Mouse (Mus musculus) adrenal gland (tissue): ENCODE data around the gene Hexim1.

Source experiments
- intact Hi-C: fragments of 180-260 bp; cut with DNase I; formaldehyde crosslinking; loops from one replicate; pipeline ENCODE4 v1.15.1; 2025

The Hexim1 gene

DNA sequence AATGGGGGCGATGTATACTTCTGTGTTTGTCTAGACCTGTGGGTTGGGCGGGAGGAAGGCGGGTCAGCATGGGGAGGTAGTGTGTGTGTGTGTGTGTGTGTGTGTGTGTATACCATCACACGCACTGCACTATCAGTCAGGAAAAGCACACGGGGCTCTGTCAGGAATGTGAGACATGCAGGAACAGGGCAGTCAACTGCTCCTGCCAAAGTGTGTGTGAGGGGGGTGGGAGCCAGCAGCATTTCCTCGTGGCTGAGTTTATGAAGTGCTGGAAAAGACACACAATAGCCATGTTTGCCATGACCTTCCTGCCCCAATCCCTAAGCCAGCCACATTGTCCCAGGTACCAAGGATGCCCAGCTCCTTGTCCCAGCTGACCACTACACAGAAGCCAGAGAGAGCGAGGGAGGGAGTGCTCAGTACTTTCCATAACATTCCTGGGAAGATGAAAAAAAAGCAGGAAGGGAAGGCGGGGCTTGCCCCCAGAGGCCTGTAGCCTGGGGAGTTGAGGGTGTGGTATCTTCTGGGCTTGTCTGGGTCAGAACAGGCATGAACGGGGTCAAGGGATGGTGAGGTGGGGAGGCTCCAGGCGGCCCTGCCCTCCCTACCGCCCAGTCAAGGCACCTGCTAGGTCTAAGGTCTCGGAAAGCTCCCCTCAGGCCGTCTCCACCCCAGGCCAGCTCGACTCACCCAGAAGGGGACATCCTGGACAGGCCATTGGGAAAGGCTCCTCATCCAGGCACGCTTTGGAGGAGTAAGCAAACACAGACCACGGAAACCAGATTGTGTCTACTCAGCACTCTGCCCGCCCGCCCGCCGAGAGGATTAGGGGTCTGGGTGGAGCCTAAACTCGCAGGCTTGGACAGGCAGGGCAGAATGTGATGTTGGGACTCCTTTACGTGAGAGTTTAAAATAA is 18.8 kb upstream of the Hexim1 start:
- intact Hi-C loops = no loop called here

DNA sequence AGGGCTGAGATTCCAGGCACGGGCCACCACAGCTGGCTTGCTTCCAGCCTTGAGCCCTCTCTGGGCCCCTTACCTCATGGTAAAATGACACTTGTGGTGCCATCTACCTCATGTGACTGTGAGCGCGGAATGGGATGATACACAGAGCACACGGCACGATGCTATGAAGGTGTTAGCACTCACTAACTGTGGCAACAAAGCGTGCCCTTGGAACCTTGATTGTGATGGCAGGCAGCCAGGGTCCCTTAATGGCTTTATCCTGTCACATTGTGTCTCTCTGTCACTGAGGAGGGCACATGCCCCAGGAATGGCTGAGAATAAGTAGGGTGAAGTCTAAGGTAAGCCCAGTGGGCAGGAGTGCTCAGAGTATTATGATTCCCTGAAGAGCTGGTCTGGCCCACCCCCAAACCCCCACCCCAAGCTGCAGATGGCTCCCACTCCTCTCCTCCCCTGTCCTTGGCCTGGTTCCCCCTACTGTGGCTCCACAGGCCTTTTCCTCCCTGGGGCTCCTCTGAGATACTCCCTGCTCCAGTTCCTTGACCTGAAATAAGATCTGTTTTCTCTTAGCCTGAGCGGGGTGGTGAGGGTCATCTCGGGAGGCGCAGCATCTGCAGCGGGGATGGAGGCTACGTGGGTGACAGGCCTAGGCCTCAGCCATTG is 17.4 kb upstream of the Hexim1 start:
- intact Hi-C loops = no loop called here

- intact Hi-C loops = no loop called here
These were observed 16.6 kb upstream of the Hexim1 start for GRCm38 (mm10) chr11:103099352-103099940.

GRCm38 (mm10) chr11:103100361-103100760 is 15.7 kb upstream of the Hexim1 start:
- intact Hi-C loops = loop anchor here (10.0 kb wide), 1 partner anchor 224 kb away; no protein-coding TSS in a partner anchor

GRCm38 (mm10) chr11:103101481-103101865 is 14.6 kb upstream of the Hexim1 start, which contains the start of the genes Plcd3 and Acbd4:
TSS of gene Plcd3 (minus strand) at chr11:103101658.
TSS of gene Acbd4 (plus strand) at chr11:103101682.
- intact Hi-C loops = loop anchor here (10.0 kb wide), 1 partner anchor 223 kb away; no protein-coding TSS in a partner anchor

- intact Hi-C loops = loop anchor here (2.0 to 10.0 kb wide), 2 partner anchors 57 to 223 kb away; no protein-coding TSS in a partner anchor
These were observed 14.0 kb upstream of the Hexim1 start for GRCm38 (mm10) chr11:103101866-103102501.

DNA sequence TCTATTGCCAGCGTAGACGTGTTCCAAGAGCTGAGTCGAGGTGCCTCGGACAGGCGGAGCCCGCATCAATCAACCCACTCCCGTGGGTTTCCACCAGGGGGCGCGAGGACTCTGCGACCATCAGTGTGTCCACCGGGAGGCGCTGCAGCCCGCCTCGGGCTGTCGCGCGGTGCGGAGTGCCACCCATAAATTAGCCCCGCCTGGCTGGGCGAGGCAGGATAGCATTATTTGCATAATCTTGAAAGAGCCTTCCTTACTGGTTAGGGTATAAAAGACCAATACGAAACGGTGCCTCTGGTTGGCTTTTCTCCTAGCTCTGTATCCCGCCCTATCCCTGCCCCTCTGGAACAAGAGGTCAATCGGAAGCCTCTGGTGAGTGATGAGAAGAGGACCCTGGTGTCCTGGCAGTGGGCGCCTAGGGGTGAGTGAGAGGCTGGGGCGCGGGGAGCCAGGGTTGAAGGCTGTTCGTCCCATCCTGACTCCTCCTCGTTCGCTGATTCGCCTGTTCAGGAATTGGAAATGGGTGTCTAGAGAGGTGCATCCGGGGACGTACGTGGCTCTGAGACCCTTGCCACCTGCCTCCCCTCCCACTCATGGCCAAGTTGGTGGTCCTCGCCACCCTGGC is 13.2 kb upstream of the Hexim1 start:
- intact Hi-C loops = loop anchor here (2.0 to 10.0 kb wide), 2 partner anchors 56 to 222 kb away; no protein-coding TSS in a partner anchor

DNA sequence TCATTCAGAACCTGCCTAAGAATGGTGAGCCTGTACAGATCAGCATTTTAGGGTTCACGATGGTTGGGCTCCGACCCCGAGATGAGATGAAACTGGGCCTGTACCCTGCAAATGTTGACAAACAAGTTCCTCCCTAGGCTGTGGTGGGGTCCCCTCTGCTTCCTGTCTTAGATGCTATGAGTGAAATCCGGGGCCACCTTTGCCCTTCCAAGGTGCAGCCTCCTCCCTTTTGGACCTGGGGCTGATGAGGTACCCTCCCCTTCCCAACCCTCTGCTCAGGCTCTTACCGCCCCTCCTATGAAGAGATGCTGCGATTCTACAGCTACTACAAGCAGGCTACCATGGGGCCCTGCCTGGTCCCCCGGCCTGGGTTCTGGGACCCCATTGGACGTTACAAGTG is 12.4 kb upstream of the Hexim1 start:
- intact Hi-C loops = loop anchor here (2.0 to 10.0 kb wide), 2 partner anchors 55 to 221 kb away; no protein-coding TSS in a partner anchor

DNA sequence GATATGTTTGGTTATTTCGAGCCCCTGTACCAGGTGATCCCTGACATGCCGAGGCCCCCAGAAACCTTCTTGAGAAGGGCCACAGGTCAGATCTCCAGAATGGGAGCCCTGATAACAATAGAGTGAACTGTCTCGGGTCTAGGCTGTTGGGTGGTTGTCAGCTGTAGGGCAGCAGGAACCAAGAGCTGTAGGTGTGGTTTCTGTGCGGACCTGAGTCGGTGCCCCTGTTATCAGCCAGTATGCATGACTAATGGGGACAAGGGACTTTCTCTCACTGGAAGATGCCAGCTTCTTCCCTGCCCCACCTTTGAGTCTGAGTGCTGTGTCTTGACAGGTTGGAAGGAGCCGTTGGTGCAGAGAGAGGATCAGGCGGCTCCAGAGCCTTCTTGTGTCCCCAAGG is 11.6 kb upstream of the Hexim1 start:
- intact Hi-C loops = loop anchor here (10.0 kb wide), 1 partner anchor 220 kb away; no protein-coding TSS in a partner anchor

DNA sequence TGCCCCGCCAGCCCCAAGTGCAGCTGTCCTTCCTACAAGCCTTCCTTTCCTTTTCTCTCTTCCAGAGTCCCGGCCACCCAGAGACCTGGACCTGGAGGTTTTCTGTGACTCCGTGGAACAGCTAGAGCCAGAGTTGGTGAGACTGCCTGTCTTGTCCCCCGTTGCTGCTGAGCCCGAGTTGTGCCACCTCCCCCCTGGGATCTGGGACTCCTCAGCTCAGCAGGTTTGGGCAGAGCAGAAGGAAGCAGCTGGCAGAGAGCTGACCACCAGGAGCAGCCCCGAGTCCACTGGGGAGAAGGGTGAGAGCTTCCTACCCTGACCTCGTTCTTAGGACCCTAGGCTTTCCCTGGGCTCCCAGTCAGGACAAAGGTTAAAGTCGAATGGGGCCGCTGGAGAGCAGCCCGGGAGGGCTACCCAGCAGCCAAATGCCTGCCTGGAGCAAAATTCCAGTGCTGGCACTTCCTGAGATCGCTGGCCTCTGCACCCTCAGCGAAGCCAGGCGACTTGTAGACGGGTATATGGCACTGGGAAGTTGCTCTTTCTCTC is 10.8 kb upstream of the Hexim1 start:
- intact Hi-C loops = loop anchor here (10.0 kb wide), 1 partner anchor 220 kb away; no protein-coding TSS in a partner anchor

DNA sequence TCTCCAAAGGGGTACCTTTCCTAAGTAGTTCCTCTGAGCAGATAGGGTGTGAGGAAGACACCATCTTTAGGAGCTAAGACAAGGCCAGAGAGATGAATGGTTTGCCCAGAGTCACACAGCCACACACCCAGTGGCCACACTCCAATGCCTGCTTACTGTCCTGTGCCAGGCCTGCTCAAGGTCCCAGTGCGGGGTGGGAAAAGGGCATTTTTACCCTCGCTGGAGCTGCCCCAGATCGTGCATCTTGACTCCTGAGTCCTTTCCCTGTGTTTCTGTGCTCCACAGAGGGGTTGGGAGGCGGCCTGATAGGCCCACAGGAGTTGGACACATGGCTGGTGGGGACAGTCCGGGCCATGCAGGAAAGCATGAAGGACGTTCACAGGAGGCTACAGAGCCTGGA is 10.2 kb upstream of the Hexim1 start:
- intact Hi-C loops = loop anchor here (10.0 kb wide), 1 partner anchor 219 kb away; no protein-coding TSS in a partner anchor

- intact Hi-C loops = loop anchor here (10.0 kb wide), 1 partner anchor 218 kb away; no protein-coding TSS in a partner anchor
These were observed 9.6 kb upstream of the Hexim1 start for GRCm38 (mm10) chr11:103106386-103106785.

DNA sequence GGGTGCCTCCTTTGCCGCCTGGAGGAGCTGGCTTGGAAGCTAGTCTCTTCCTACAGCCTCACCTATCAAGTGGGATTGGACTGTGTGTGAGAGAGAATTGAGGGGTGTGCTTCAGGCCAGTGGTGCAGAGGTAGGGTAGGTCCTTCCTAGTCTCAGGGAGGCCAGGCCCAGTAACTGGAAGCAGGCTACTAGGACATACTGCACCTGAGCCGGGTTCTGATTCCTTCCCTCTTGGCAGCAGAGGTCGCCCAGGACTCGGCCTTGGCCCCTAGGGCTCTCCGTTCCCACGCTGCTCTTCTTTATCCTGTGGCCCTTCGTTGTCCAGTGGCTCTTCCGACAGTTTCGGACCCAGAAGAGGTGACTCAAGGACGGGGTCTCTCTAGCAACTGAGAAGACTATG is 4.7 kb upstream of the Hexim1 start:
- intact Hi-C loops = no loop called here

DNA sequence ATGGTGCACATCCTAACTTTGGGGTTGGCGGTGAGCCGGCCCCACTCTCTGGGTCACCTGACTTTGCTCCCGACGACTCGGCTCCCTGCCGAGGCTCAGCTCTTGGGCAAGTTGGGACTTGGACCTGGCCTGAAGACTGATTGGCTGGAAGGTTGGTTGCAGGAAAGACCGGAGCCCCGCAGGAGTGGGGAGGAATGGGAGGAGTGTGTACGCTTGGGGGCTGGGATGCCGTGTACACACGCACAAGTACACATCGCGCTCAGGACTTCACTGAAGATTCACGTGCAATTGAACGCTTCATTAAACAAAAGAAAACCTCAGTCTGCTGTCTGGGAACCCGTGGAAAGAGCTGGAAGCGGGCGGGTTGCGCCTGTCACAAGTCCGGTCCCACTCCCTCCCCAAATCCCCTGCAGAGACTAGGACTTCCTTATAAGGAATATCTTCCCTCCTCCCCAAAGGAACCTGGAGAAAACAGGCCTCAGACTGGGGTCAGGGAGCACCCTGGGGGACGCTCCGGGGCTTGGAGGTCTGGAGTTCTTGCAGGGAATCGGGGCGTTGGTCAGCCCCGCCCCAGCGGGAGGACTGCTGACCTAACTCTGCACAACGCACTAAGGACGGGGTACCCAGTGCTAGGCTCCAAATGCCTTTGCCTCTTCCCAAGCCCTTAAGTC is 4.0 kb upstream of the Hexim1 start:
- intact Hi-C loops = no loop called here

DNA sequence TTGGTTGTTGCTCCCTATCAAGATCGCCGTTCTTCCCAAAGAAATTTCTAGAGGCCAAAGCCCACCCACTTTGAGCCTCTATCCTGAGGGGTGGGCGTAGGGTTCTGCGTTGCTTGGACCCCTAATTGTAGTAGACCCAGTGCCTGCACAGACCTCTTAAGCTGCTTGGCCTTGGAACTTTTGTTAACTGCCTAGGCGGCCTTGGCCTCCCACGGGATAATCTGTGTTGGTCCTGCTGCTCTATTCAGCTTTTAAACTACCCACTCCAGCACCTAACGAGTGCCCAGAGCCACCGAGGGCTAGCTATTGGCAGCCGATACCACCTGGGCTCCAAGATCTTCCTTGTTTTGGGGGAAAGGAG is 3.5 kb upstream of the Hexim1 start:
- intact Hi-C loops = no loop called here

DNA sequence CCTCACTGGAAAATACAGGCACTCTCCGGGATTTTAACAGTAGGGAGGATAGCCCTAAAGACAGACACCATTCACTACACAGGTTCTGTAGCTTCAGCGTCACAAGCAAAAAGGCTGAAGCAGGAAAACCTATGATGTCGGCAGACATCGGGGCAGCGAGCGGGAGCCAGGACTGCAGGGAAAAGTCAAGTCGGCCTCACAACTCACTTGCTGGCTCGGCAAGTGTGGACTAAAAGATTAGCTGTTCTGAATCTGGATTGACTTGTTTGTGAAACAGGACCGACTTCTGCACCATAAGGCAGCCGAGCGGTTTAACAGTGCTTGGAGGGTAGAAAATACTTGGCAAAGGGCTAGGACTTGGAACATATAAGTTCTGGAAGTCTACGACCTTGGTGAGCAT is 3.0 kb upstream of the Hexim1 start:
- intact Hi-C loops = no loop called here

- intact Hi-C loops = no loop called here
These were observed 2.3 kb upstream of the Hexim1 start for GRCm38 (mm10) chr11:103113771-103114170.

- intact Hi-C loops = no loop called here
These were observed 1.6 kb upstream of the Hexim1 start for GRCm38 (mm10) chr11:103114270-103114943.
